Mouse (Mus musculus) adrenal gland, postnatal 14 days (tissue): ENCODE measurements around the gene Prkacb. TPM values are rescaled to one million over a fixed set of nuclear protein-coding genes. Genes with fewer than 3 reads are reported as not detected.
A peak's percentile ranks its signal among the peaks of the same experiment; 100 is the strongest.

Source experiments
- DNase-seq: peaks from one replicate; pipeline ENCODE4 v3.0.0; 2021; ENCODE audit warnings: mixed read lengths
- long read RNA-seq, 2 experiments: library from polyadenylated mRNA; stranded (forward); transcript quantifications; one replicate each; pipeline ENCODE4 v2.0.0; 2021
- total RNA-seq: library from RNA; stranded (reverse); gene quantifications from 2 replicates; pipeline ENCODE4 v1.2.3, GENCODE M21; 2021

Gene Prkacb
- total RNA-seq, result 103 and 114 TPM in 2 replicates
- long read RNA-seq, experiment 1, full-length matches to known transcripts, result 75 of 90 reads
- long read RNA-seq, experiment 1, partial matches to known transcripts, result 3 of 90 reads
- long read RNA-seq, experiment 1, other reads (novel, unspliced or antisense), result 12 of 90 reads
- long read RNA-seq, experiment 2, full-length matches to known transcripts, result 68 of 78 reads
- long read RNA-seq, experiment 2, partial matches to known transcripts, result 1 of 78 reads
- long read RNA-seq, experiment 2, other reads (novel, unspliced or antisense), result 9 of 78 reads

DNA sequence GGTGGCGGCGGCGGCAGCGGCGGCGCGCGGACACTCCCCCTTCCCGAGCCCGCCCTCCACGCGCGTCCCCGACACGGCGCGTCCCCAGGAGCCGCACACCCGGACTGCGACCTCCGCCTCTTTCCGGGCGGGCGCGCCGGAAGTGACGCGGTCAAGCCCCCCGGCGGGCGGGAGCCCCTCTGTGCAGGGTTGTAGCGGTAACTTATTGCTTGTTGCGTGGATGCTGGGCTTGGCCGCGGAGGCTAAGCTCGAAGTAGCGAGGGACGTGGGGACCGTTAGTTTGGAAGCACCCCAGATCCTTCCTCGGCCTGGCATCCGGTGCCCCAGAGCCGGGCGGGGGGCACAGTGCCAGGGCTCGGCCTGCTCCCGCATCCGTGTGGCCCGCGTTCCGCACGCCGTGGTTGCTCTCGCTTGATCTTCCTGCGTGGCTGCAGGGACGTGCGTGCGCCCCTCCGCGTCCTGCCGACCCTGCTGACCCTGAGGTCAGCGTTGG lies at the start of gene Prkacb:
Gene Prkacb (minus strand): TSS at position 90 of the 493 bp plus-strand sequence.
- DNase-seq, result peak; percentile 96

GRCm38 (mm10) chr3:146860308-146860707 lies 47.5 kb upstream of the Prkacb start:
- no peak for DNase-seq

GRCm38 (mm10) chr3:146857373-146857772 lies 44.6 kb upstream of the Prkacb start:
- no peak for DNase-seq

GRCm38 (mm10) chr3:146854473-146855087 lies 41.8 kb upstream of the Prkacb start:
- no peak for DNase-seq

GRCm38 (mm10) chr3:146851966-146852891 lies 39.4 kb upstream of the Prkacb start, which contains the start of gene Ttll7:
Gene Ttll7, plus strand, starts transcription at chr3:146852367.
- DNase-seq, result peak; percentile 90

GRCm38 (mm10) chr3:146849360-146849759 lies 36.6 kb upstream of the Prkacb start:
- DNase-seq, result no peak

DNA sequence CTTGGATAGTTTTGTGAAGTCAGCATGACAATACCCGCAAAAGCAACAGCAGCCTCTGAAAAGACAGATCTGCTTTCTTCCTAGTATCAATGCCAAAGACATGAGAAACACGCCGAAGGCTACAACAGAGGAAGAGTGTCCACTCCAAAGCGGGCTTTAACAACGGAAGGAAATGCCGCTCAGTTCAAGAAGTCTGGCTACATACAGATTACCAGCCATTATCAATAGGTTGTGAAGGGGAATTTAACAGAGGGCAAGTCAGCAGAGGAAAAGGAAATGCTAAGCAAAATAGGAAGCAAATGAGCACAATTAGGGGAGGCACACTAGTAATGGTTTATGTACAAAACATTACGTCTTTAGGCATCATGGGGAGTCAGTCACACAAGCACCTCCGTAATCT lies 35.3 kb upstream of the Prkacb start:
- no peak for DNase-seq

DNA sequence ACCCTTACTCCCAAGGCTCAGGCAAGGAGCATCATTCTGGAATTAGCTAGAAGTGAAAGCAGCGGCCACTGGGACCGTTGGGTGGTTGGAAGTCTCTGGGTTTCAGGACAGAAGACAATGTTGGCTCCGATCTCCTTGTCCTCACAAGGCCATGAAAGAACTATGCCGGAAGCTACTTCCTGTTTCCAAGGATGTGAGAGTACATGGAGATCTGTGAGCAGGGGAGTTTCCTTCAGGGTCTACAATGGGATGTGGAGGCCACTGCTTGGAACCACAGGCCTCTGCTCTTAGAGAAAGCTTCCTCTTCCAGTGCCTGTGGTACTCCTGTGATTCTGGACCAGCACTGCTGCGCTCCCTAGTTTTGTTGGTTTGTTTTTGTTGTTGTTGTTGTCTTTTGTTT lies 33.4 kb upstream of the Prkacb start:
- DNase-seq, result no peak

GRCm38 (mm10) chr3:146843470-146843869 lies 30.7 kb upstream of the Prkacb start:
- DNase-seq, result no peak

GRCm38 (mm10) chr3:146842766-146843165 lies 30.0 kb upstream of the Prkacb start:
- no peak for DNase-seq

DNA sequence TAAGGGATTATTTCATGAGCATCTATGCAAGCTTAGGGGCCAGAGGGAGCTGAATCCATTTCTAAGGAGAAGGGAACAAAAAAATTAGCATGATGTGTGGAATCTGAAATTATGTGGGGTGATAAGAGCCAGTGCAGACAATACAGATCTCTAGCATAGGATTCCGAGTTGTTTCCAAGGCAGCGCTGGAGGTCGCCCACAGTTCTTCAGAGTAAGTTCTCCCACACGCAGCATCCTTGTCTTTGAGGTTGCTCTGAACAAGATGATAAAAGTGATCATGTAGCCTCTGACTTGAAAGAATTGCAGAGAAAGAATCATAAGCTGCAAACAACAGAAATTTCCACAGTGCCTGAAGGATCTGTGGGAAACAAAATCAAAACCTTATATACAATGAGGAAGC lies 7.9 kb upstream of the Prkacb start:
- DNase-seq, result no peak

- no peak for DNase-seq
Observed at GRCm38 (mm10) chr3:146813624-146814023, 834 bp upstream of the Prkacb start.

- DNase-seq, result peak; percentile 79
Observed at GRCm38 (mm10) chr3:146812041-146812878, 530 bp downstream of the Prkacb start.

DNA sequence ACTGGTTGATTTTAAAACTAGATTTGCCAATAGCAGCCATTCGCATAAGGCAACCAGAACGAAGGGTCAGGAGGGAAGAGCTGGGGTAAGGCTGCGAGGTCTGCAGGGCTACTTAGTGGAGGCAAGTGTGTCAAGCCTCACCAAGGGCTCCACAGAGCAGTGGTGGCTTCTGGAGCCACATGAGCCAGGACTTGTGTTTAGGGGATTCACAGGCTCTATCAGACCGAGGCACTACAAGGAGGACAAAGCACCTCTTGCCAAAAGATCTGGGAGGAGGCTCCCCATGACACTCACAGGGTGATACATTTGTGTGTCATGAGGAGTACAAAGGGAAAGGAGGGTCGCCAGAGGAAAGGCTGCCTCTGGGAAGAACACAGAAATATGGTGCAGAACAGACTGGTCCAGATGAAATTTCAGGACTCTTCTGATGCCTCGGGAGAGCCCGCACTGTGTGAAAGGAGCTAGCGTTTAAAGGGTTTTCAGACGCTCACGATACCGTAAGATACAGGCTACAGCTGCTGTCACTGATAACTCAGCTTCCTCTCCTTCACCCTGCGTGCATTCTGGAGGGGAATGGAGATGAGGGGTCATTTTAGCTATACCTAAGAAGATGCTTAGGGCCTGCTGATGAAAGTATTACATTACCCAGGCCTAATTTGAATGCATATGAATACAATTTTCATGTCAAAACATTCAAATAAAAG lies 19.1 kb downstream of the Prkacb start:
- DNase-seq, result no peak

DNA sequence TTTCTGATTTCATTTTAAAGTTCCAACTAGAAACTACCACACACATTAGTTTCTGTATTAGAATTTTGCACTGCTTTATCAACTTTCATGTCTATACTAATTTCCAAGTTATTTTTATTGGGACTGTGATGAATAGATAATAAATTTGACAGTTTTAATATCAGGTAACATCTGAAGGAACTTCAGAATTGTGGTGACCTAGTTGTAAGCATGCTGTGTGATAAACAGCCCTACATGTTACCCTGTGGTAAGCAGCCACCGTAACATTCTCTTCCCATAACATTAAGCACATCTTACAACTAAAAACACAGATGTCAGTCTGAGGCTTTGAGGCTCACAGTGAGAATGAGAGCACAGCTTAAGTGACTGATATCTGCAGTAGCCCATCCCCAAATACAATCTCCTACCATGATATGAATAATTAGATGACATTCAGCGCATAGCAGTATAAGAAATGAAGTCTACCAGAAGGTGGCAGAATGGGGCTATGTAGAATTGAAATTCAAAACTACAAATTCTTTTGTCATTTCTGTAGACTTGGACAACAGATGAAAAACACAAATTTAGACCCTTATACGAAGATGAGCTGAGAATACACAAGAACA lies 20.5 kb downstream of the Prkacb start:
- DNase-seq, result no peak

GRCm38 (mm10) chr3:146784233-146784632 lies 28.6 kb downstream of the Prkacb start:
- no peak for DNase-seq

DNA sequence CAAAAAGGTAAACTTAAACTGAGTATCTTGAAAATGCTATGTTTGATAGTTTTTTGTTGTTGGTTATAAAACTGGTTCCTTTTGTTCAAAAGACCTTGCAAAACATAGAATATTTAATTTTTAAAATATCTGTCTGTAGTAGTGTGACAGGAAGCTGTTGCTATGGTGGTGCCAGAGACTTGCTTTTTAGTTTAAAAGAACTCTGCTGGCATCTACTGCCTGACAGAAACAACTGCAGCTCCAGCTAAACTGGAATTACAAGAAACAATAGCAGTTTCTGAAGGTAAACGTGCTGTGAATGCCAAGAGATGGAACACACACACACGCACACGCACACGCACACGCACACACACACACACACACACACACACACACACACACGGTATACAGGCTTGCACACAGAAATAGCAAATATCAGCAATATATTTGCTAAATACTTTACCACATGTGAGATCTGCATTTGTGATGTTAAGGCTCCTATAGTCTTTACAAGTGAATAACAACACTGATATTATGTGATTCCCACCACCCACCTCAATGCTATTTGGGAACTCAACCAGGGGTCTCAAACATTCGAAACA lies 29.1 kb downstream of the Prkacb start:
- DNase-seq, result no peak

DNA sequence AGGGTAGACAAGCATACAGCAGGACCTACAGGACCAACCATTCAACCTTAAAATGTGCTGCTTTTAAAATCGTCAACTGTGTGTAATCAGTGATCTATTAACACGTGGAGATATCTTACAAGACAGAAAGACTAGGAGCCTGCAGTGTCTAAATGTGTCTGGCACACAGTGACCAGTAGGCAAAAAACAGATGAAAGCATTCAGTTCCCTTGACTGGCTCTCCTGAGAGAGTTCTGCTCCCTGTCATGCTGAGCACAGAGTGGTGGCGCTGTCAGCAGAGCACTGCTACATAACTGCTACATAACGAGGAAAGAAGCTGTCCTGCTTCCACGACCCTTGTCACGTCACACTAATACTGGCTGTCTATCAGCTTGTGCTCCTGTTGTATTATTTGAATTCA lies 30.2 kb downstream of the Prkacb start:
- no peak for DNase-seq

GRCm38 (mm10) chr3:146781131-146781530 lies 31.7 kb downstream of the Prkacb start:
- peak; percentile 39 for DNase-seq

DNA sequence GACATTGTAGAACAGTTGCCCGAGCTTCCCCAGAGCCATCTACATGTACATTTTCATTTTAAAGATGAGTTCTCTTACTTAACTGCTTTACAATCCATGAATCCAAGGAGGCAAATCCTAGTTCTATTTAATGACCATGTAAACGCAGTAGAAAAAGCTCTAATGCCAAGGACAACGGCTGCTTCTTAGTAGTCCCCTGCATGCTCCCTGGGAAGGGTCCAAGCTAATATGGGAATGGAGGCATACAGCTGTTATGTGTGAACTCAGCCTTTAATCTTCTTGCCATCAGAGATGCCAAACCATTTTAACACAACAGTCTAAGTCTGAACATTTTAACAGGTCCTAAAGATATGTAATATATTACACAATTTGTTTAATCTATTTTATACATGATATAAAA lies 32.5 kb downstream of the Prkacb start:
- DNase-seq, result no peak
